Mouse (Mus musculus) cerebellum, adult 8-10 months (tissue): ENCODE results near the gene Snrpd3.
A peak's percentile ranks its signal among the peaks of the same experiment; 100 is the strongest.
"Not testable (repeated sequence)": the region's sequence is repeated elsewhere in the genome, so short reads cannot be mapped to it uniquely, and the experiment has no call there.

ENCODE experiments used
- DNase-seq: peaks from one replicate; pipeline ENCODE4 v3.0.0; 2022

Gene Snrpd3

DNA sequence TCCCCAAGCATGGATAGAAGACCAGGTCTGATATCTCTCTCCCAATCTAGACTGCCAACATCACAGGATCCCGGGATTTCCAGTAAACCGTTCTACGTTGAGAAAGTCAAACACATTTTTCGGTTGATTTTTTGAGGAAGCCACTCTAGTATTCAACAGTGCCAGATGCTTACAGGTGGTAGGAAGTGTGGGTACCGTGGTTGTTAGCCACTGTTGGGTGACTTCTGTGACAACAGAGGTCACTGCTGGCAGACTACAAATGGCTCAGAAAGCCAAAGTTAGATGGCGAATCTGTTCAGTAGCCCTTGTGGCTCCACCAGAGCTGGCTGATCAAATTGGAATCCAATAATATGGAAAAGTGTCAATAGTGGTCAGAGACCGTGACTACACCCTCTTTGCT, 13.7 kb upstream of the Snrpd3 start:
- DNase-seq: no peak

GRCm38 (mm10) chr10:75504234-75505129, 12.9 kb upstream of the Snrpd3 start:
- DNase-seq: no peak

GRCm38 (mm10) chr10:75505130-75505495, 12.2 kb upstream of the Snrpd3 start:
- DNase-seq: no peak

GRCm38 (mm10) chr10:75505928-75506327, 11.4 kb upstream of the Snrpd3 start:
- not testable (repeated sequence) for DNase-seq

GRCm38 (mm10) chr10:75510446-75510845, 6.9 kb upstream of the Snrpd3 start:
- peak; percentile 64 for DNase-seq

DNA sequence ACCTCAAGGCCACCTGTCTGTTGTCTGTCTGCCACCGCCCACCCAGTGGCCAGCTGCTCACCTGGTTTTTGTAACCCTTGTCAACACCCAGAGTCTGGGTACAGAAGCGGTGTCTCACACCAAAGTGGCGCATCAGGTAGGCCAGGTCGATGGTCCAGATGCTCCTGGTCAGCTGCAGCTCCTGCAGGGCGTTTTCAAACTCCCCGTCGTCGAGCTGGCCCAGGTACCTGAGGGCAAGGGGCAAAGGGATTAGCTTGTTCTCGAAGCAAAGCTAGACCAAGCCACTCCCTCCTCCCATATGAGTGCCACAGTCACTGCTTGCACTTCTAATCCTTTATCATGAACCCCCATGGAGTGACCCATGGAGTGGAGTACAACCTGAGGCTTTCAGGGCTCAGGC, 6.3 kb upstream of the Snrpd3 start:
- DNase-seq: no peak

- no peak for DNase-seq
Measured at GRCm38 (mm10) chr10:75511897-75512296, 5.5 kb upstream of the Snrpd3 start.

- no peak for DNase-seq
Measured at GRCm38 (mm10) chr10:75512796-75513195, 4.6 kb upstream of the Snrpd3 start.

DNA sequence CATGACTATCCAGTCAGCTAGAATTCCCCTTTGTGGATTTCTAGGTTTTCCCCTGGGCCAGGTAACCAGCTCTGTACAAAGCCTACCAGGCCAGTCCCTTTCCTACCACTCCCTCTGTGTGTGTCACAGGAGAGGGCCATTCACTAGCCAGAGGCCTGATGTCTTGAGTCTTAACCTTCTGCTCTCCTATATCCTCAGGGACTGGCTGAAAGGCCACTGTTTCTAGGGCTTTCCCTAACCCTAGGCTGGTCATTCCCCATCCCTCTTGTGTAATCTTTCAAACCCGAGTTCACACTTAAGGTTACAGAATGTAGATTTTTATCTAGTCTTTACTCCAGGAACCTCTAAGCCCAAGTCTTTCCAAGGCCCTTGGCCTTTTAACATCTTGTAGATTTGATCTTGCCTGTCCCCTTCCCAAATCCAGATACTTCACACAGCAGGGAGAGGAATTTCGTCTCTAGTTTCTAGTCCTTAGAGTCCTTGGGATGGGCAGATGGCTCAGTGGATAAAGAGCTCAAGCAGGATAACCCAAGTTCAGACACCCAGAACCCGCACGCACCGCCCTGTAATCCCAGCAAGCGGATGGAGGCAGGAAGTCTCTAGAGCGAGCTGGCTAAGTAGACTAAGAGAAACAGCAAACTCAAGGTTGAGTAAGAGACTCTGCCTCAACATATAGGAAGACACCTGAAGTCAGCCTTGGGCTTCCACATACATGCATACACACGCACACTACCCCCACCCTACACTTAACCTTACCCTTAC, 3.9 kb upstream of the Snrpd3 start:
- no peak for DNase-seq

GRCm38 (mm10) chr10:75514361-75514760, 3.0 kb upstream of the Snrpd3 start:
- no peak for DNase-seq

DNA sequence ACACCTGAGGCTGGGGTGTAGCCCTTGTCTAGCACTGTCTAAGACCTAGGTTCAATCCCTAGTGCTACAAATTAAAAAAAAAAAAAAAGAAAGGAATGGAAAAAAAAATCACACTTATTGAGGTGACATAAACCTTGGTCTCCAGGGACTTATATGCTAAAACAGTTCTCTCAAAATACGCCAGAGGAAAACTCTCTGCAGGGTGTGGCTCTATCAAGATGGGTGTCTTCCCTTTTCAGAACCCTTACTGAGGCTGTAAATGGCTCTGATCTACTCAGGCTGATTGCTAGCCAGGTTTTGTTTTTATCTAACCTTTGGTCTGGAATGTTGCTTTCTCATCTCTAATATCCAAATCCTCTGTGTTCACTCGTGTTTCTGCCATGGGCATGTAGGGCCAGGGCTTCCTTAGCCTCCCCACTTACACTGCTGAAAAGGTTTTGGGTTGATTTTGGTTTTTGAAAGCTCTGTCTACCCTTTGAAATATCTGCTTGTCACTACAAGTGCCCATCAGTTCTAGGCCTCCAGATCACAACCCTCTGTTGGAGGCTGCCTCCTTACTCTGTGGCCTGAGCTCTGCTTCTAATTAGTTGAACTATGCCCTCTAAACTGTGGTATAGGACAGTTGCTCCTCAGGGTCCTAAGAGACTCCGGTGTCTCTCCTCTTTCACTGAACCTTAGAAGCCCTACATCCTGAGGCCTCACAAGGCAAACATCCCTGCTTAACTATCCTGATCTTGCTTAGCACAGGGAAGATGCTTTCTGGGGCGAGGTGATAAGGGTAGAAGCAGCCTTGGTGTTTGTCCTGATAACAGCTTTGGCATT, 1.9 kb upstream of the Snrpd3 start:
- DNase-seq: no peak

GRCm38 (mm10) chr10:75516038-75516723, 1.2 kb upstream of the Snrpd3 start:
- DNase-seq: no peak

GRCm38 (mm10) chr10:75516724-75517072, 653 bp upstream of the Snrpd3 start:
- DNase-seq: no peak

DNA sequence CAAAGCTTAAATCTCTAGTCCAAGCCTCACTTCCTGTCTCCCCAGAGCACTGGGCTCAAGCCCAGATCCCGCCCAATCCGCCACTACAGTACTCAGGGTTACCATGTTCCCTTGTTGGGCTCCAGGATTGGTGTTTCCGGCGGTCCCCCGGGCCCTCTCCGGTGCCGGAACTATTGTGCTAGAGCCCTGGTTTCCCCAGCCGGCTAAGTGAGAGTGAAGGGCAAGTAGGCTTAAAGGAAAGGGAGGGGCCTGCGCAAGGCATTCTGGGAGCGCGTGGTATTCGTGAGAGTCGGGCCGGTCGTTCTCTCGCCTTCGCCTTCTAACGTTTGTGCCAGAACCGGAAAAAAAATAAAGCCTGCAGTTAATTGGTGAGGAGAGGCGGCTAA, 400 bp downstream of the Snrpd3 start, which contains the start of gene Gucd1:
Gucd1 (minus strand) TSS at position 215 of the 386 bp plus-strand sequence.
- peak; percentile 99 for DNase-seq

DNA sequence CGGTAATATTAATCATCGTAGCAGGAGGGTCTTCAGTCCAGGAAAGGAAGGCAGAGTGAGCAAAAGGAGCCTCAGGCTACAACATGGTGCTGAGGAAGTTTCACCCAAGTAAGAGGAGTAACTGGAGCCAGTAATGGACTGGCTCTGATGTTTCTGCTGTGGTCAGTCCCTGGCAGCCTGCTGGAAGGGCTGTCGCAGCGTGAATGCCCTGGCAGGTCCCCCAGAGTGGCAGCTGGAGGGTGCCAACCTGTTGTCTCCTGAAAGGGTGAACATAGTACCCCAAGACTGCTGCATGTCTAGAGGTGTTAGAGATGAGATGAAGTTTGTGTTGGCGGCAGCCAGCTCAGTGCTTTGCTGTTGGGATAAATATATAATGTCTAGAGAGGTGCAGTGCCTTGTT, 3.2 kb downstream of the Snrpd3 start:
- no peak for DNase-seq

GRCm38 (mm10) chr10:75521643-75522042, 4.3 kb downstream of the Snrpd3 start:
- DNase-seq: no peak

GRCm38 (mm10) chr10:75525450-75525849, 8.1 kb downstream of the Snrpd3 start:
- DNase-seq: not testable (repeated sequence)

- DNase-seq: no peak
Measured at GRCm38 (mm10) chr10:75530322-75530721, 13.0 kb downstream of the Snrpd3 start.

- DNase-seq: no peak
Measured at GRCm38 (mm10) chr10:75531532-75532090, 14.3 kb downstream of the Snrpd3 start.

DNA sequence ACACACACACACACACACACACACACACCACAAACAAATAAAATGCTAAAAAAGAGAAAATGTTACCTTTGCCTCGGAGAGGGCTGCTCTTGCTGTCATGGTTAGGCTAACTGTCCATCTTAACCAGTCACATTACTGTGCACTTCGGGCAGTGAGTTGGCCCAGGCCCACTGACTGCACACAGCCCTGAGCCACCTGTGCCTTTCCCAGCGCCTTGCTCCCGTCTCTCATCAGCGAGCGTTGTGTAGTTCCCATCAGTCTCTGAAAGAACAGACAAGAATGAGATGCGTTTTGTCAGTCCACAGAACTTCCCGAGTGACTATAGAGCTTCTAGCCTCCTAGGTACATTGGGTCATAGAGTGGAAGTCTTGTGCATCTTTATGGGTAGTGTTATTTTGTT, 16.9 kb downstream of the Snrpd3 start:
- no peak for DNase-seq

- DNase-seq: no peak
Measured at GRCm38 (mm10) chr10:75534934-75535333, 17.6 kb downstream of the Snrpd3 start.

GRCm38 (mm10) chr10:75535423-75535822, 18.1 kb downstream of the Snrpd3 start:
- no peak for DNase-seq
